Mouse (Mus musculus) frontal cortex, postnatal 10 days (tissue): ENCODE results near the gene Dnm2.

Experiments used
- DNase-seq, 2 experiments: peaks; one replicate each; pipeline ENCODE4 v3.0.0; 2022; ENCODE audit warnings: low spot score in 2 of 2, mixed read lengths in 1 of 2

Gene Dnm2

DNA sequence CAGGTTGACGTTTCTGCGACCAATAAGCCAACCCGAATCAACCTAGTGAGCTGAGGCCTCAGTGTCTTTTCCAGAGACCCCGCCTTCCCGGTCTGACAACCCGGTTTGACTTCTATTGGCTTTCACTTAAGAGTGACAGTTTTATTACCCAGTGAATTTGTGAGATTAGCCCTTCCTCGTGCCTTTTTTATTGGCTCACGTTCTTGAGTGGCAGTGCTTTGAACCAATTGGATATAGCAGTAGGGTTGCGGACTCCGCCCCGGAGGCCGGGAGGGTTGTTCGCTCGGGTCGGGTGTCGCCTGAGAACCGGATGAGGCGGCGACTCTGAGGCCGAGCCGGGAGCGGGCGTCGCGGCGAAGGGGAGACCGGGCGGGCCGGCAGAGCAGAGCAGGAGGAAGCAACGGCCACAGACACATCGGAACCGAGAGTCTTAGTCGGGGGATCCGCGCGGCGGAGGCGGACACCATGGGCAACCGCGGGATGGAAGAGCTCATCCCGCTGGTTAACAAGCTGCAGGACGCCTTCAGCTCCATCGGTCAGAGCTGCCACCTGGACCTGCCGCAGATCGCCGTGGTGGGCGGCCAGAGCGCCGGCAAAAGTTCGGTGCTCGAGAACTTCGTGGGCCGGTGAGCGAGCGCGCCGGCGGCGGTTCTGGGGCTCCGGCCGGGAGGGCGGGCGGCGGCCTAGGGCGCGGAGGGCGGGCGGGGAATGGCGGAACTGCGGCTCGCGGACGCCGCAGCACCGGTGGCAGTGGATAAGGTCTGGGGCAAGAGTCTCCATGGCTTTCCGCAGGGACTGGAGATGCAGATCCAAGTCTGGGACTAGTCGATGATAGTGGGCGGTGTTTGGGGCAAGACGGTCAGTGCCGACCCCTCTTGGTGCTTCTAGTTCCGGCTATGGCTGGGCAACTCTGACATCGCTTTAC, at the start of gene Dnm2:
TSS of gene Dnm2 (plus strand) at position 278 of the 925 bp plus-strand sequence.
- DNase-seq, result peak; percentile 99

DNA sequence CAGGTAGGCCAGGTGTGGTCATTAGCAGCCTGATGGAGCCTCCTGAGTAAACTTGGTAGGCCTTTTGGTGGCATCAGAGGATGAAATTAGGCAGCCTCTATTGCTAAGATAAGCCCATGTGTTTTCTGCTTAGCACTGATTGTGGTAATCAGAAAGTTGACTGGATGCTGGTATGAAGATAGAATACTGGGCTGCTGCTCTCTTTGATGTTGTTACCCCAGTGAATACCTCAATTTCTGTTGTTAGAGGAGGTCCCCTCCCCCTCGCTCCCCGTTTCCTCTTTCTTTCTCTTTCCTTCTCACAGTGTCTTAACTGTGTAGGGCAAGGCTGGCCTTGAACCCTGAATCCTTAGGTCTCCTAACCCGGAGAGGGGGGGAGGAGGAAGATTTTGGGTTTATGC, 45.5 kb upstream of the Dnm2 start:
- no peak for DNase-seq

DNA sequence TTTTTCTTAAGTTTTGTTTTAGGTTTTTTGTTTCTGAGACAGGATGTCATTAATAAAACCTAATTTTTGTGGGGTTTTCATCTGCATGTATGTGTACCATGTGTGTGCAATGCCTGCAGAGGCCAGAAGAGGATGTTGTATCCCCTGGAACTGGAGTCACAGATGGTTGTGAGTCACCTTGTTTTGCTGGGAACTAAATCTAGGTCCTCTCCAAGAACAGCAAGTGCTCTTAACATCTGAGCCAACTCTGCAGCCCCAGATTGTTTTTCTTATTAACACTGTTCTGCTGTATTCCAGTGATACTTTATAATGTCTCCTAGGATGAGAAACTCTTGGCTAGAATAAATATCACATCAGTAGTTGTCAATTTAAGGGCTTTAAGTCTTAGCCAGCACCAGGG, 43.8 kb upstream of the Dnm2 start:
- DNase-seq, result no peak

DNA sequence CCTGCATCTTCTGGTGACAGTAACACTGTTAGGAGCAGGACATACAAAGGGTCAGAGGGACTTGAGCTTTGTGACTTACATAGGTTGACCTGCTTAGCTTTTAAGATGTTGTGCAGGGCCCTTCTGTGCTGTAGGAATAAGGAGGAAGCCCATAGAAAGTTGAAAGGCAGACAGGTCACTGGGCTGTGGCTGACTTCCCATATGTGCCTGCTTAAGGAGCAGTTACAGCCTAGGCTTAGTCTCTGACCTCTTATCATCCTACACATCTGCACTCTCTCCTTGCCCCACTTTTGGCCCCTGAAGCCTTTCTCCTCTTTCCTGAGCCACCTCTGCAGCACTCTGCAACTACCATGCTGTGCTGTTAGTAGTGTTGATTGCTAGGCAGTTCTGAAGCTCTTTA, 40.7 kb upstream of the Dnm2 start:
- DNase-seq, result no peak

DNA sequence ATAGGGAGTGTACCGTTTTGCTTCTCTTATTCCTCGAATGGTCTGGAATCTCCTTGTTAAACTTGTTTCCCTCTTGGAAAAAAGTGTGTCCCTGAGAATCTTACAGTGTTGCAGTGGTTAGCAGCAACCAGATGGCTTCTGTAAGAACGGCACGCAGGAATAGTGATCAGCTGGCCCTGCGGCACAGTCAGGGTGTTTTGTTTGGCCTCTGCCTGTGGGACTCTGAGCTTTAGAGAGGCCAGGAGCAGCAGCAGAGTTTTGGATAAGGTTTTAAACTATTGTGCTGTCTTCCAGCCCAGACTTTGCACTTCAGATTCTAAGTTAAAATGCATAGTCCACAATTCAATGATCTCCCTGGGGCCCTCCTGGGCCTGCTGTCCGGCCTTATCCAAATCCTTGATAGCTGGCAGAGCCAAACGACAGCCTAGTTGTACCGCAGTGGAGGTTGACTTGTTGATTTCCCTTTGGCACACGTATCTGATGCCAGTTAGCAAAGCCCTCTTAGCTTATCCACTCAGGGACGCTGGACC, 32.0 kb upstream of the Dnm2 start:
- DNase-seq, result no peak

DNA sequence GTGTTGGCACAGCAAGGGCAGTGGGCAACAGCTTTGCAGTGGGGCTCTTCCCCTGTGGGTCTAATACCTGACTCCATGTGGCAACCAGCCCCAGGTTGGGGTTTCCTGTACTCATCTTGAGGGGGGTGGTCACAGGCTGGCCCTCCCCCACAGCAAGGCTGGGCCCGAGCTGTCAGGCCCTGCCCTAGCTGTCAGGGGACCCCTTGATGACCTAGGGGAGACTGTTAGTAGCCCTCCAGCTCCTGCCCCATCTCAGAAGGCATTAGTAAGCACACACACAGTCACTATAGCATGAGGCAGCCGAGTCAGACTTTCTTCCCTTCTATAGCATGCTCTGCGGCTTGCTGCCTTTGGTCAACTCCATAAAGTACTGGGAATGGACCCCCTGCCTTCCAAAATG, 29.0 kb upstream of the Dnm2 start:
- DNase-seq, result no peak

DNA sequence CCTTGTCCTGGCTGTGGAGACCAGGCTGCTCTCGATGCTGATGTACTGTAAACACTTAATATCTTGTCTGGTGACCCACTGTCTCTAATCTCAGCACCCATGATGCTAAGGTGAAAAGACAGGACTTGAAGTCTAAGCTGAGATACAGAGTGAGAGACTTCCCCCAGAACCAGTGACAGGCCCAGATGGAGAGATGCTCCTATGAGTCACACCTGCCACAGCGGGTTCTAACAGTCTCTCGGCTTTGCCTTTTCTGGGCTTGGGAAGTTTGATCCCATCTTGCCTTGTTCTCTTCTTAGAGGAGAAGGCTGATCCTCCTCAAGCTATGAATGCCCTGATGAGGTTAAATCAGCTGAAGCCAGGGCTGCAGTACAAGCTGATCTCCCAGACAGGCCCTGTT, 27.5 kb upstream of the Dnm2 start:
- DNase-seq, result no peak

DNA sequence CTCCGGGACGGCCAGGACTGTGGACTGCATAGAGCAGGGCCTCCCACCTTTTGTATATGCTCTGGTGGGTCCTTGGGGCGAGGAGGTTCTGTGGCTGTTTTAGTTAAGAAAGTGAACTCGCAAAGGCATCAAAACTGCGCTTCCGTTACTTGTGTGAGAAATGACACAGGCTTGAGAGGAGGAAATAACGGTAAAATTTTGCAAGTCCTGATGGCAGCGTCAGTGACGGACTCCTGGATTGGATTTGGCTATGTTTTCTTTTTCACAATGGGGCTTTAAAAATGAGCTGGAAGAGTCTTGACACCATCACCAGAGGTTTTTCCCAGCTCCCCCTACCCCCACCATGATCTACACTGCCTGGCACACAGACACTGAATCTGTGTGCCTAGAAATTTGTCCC, 23.7 kb upstream of the Dnm2 start:
- DNase-seq, result no peak

DNA sequence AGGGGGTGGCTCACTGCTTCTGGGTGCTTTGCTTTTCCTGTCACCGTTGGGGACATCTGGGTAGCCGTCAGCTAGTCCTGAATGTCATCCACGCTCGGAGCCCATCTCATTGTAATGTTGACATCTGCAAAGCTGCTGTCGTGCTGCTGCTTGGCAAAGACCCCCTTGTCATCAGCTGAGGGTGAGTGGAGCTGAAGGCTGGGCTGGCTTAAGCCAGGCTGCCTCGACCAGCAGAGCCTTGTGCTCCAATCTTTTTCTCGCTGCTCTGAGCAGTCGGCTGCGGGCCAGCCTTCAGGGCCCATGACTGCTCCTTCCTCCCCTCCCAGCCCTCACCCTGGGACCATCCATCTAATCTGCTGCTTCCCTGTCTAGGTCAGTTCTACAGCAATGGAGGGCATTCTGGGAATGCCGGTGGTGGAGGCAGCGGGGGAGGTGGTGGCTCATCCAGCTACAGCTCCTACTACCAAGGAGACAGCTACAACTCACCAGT, 21.9 kb upstream of the Dnm2 start:
- DNase-seq, result no peak

DNA sequence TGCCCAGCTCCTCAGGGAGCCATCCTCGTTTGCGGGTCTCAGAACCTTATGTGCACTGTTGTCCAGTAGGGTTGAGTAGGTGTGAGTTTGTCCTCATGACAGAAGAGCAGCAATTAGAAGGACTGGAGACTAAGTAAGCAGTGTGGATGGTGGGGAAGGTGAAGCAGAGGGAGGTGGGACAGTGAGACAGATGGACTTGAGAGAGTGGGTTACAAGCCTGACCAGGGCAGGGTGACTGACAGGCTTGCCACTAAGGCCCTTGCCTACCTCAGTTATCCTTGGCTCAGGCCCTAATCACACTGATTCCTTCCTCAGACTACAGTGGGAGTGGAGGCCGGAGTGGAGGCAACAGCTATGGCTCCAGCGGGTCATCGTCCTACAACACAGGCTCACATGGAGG, 21.0 kb upstream of the Dnm2 start:
- DNase-seq, result no peak

DNA sequence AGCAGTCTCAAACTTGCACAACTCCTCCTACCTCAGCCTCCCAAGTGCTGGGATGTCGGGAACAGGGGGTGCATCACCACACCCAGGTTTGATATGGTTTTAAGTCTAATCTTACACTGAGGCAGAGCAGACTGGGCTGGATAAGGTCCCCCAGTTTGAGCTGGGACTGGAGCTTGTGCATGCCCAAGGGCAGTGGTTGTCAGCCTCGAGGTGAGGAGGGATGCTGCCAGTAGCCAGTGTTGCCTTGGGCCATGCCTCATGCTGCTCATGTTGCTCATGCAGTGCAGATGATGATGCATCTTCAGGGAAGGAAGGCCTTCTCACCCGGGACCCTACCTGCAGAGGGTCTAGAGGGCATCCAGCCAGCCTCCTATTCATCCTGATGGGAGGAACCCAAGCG, 19.2 kb upstream of the Dnm2 start:
- no peak for DNase-seq

DNA sequence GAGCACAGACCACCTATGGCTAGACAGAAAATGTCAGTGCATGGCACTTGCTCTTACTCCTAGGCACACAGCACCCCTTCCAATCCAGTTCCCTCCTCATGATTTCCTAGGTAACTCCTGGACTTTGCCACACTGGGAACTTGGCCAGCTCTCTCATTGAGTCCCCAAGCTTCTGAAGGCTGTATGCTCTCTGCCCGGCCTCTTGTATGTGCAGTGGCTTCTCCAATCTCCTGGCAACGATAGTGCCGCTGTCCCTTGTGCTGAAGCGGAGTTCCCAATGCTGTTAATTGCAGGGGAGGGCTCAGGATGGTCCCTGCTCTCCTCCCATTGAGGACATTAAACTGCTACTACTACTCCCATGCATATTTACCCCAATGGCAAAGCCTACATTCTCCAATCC, 16.8 kb upstream of the Dnm2 start:
- no peak for DNase-seq

DNA sequence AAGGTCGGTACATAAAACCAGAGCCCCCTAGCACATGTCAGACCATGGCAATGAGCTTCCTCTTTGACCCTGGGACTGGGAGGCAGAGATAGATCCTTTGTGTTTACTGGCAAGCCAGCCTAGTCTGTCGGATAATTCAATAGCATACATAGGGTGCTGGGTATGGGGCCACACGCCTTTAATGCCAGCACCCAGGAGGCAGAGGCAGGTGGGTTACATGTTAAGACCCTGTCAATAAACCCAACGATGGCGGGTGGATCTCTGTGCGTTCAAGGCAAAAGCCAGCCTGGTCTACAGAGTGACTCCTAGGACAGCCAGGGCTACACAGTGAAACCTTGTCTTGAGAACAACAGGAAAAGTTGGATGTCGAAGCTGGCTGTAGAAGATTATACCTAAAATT, 16.1 kb upstream of the Dnm2 start:
- DNase-seq, result no peak

DNA sequence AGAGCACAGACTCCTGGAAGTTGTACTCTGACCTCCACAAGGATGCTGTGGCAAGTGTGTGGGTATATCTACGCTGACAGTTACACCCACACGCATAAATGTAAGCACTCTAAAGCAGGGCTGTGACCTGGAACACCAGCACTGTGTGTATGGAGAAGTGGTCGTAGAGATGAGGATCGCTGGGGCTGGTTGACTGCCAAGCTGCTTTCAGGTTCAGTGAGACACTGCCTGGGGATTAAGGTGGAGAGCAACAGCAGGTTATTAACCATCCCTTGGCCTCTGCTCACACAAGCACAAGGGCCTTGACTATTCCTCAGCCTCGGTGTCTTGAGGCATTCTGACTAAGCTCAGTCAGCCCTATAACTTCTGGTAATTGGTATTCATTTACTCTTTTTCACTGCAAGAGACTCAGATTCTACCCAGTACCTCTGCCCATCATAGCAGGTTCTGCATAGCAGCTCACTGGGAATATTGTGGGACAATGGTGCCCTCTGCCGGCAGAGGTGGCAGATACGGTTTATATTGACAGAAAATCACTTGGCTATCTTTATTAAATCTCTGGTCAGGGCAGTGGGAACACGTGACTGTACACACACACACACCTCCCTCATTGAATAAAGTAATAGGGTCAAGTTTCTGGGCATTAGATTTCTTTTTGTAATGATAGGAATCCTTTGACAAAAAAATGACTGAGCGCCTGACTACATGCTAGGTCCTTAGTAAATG, 15.0 kb upstream of the Dnm2 start:
- DNase-seq, result peak in 1 of 2 experiments; percentile 77

DNA sequence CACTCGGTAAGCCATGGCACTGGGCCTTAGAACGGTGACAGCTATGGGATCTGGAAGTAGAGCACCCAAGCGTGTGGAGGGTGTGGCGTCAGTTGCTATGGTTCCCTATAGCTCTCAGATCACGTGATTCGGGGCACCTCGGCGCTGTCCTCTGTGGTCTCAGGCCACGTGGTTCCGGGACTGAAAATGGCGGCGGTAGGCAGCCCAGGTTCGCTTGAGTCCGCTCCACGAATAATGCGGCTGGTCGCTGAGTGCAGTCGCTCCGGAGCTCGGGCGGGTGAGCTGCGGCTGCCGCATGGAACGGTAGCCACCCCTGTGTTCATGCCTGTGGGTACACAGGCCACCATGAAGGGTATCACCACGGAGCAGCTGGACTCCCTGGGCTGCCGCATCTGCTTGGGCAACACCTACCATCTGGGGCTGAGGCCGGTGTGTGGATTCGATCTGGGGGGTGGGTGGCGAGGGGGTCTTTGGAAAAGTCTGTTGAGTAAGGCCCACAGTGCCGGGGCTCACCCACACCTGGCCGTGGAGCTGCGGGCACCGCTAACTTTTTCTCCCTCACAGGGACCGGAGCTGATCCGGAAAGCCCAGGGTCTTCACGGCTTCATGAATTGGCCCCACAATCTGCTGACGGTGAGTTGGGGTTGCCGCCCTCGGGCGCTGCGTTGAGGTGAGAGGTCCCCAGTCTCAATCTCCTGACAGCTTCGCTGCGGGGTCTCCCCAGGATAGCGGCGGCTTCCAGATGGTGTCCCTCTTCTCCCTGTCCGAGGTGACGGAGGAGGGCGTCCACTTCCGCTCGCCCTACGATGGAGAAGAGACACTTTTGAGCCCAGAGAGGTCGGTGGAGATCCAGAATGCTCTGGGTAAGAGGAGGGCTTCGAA, 12.8 kb upstream of the Dnm2 start, which contains the start of gene Qtrt1:
TSS of gene Qtrt1 (plus strand) at position 169 of the 882 bp plus-strand sequence.
- peak; percentile 87 to 89 for DNase-seq

DNA sequence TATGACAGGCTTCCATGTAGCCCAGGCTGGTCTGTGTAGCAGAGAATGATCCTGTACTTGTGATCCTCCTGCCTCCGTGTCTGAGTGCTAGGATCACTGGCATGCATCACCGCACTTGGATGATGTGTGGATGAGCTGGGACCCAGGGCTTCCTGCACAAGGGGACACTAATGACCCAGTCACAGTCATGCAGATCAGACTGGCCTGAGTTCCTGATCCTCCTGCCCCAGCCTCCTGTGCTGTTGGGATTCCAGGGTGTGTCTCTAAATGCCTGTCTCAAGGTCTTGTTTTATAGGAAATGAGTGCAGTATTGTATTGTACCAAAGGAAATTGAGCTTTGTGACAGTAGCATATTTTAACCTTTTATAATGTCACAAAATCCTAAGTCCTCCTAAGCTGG, 6.8 kb upstream of the Dnm2 start:
- DNase-seq, result no peak

DNA sequence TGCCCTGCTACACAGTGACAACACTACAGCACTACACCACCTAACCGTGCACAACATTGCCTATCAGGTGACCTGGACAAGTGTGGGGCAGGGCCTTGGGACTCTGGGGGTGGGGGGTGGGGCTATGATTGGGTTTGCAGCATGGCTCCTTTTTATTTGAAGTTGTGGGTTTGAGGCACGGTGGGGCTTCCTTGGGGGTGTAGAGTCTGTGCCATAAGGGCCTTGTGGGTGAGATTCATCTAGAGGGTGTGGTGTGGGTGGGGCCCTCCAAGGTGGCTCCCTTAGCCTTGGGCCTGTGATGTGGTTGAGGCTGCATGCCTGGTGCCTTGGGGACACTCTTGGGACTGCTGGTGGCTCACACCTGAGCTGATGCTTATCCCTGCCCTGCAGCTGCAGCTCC, 5.1 kb upstream of the Dnm2 start:
- no peak for DNase-seq

DNA sequence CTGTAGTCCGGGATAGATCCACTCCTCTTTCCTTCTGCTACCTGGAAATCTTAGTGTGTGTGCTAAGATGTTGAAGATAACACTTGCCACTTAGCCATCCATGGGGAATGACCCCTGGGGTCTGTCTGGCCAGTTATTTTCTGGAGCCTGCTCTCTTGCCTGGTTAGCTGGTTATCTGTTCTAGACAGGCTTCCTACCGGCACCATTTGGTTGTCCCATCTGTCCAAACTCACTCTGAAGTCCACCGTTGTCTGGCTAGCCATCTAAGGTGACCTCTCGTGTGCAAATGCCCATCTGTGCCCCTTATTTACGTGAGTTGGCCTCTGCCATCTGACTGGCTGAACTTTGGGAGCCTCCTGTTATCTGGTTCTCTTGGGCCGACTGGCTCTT, 843 bp downstream of the Dnm2 start:
- no peak for DNase-seq

DNA sequence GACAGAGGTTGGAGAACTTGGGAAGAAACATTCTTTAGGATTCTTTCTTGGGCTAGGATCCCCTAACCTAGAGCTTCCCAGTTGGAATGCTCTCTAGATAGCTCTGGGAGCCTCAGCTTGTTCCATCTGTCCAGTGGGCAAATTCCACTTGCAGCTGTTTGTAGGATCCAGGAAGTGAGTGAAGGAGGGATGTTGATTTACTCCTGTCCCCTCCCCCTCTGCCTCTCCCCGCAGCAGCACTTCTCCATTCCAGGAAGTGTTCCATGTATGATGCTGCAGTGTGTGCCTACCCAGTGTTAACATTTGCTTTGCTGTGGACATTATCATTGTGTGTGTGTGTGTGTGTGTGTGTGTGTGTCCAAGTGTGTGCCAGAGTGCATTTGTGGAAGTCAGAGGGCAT, 1.3 kb downstream of the Dnm2 start:
- DNase-seq, result no peak

DNA sequence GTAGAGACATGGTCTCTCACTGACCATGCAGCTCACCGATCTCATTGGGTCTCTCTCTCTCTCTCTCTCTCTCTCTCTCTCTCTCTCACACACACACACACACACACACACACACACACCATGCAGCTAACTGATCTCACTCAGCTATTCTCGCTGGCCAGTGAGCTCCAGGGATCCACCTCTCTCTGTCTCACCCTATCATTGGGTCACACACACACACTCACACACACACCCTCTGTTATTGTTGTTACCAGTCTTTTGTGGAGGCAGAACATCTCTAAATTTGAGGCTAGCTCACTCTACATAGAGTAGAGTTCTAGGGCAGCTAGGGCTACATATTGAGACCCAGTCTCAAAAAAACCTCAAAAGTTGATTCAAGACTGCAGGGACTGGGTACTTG, 1.8 kb downstream of the Dnm2 start:
- no peak for DNase-seq

DNA sequence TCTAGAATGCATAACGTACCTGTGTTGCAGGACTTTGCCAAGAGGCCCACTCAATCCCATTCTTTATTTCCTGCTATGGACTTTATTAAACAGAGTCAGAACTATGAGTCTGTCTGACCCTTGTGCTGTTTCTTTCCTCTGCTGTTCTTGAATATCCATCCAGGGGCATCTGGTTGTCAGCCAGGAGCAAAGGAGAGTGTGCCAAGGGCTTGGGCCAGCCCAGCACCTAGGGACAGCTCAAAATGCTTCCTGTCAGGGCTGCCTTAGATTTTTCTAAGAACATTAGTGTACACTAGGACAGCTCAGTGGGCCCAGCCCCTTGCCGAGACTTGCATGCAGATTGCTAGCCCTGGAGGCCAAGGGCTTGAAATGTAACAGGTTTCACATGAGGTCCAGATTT, 3.1 kb downstream of the Dnm2 start:
- DNase-seq, result no peak

DNA sequence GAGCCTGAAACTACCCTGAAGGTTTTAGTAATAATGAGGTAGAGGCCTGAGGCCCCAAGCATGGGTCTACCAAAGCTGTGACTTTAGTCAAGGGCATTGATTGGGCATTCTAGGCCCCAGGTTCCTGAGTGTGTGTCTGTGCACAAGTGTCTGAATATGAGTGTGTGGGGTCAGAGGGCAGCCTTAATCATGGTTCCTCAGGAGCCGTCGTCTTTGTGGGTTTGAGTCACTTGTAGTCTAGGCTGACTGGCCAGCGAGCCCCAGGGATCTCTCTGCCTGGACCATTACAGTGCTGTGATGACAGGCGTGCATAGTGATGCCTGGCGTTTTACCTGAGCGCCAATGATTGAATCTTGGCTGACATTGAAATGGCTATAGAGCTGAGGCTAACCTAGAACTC, 3.5 kb downstream of the Dnm2 start:
- no peak for DNase-seq
